Mouse (Mus musculus) right cerebral cortex, postnatal 4 days (tissue): Measurements from ENCODE around the gene Npr3.

Experiments
- DNase-seq: peaks from one replicate; pipeline ENCODE4 v3.0.0-alpha.2; 2022

Gene Npr3

GRCm38 (mm10) chr15:11906571-11907531, at the start of gene Npr3:
Gene Npr3 (minus strand): TSS chr15:11907287.
- peak; percentile 42 for DNase-seq

DNA sequence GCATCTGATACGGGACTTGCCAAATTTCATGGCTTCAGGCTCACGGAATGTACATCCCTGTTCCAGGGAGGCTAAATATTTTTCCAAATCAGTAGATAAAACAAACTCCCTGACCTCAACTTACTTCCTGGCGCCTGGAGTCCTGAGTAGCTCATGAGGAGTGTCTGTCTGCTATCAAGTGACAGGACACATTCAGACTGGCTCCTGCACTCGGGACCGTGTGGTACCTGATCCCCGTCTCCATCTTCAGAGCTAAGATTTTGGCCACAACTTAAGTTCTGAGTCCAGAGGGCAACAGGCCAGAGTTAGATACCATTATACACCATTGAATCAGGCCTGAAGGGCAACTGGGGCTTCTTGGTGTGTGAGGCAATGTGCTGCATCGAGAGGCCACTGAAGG, 49.0 kb upstream of the Npr3 start:
- DNase-seq, result no peak

DNA sequence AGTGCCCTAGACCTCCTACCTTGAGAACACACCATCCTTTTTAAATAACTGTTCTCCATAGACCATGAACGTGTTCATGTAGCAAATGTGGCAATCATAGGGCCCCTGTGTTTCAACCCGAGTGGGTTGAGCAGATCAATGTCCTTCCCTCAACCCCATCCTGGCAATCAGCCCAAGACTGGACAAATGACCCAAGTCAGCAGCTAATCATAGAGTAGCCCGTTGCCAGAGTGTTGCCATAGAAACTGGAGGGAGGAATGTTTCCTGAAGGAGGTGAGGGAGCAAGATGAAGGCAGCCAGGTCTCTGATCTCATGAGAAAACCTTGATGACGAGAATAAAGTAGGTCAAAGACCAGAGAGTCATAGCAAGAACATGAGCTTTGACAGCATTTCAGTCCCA, 47.1 kb upstream of the Npr3 start:
- DNase-seq, result no peak

GRCm38 (mm10) chr15:11952159-11952558, 45.1 kb upstream of the Npr3 start:
- no peak for DNase-seq

DNA sequence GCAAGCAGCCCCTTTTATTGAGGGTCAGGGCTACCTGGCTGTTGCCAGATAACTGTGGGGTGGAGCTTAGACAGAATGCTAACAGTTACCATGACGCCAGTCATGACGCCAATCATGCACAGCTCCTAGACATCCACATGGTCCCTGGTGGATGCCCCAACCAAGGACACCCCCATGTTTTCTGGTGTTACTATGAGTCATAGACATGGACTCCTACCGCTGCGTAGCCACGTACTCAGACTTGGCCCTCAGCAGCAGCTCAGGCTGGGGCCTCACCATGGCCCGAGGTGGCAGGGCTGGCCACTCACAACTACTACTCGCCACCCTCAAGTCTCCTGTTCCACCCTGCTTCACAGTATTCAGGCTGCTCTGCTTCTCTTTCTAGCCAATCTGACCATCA, 44.1 kb upstream of the Npr3 start:
- DNase-seq, result no peak

DNA sequence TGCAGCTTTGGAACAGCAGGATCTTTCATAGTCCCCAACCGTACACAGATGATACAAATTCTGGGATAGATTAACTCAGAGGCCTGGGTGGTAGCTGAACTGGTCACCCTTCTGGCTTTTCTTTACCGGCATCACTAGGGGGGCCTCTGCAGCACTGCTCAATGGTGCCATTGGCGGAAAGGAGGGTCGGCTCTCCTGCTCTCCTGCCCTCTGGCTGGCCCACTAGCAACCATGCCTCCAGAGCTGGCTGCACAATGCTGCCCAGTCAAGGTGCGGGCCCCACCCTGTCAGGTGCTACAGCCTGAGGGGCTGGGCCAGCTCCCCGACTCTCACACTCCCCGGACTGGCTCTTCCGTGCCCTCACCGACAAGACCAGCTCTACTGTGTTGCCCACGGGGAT, 43.1 kb upstream of the Npr3 start:
- DNase-seq, result no peak

GRCm38 (mm10) chr15:11949490-11949889, 42.4 kb upstream of the Npr3 start:
- DNase-seq, result no peak

- DNase-seq, result no peak
These were observed 33.8 kb upstream of the Npr3 start for GRCm38 (mm10) chr15:11940855-11941254.

DNA sequence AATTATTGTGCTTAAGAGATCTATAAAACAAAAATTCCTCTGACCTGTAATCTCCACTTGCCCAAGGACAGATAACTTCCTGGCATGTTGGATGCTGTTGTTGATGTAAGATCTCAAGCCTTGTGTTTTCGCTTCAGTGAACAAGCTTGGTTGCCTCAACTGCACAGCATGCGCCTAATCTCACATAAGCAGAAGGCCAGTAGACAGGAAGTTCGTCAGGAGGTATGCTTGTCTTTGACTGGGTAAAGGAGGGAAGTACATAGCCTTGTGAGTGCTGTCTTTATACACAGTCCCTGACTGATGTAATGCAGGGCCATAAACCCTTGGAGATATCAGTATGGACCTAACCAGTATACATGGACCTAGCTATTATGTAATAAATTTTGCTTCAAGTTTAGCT, 20.7 kb upstream of the Npr3 start:
- no peak for DNase-seq

DNA sequence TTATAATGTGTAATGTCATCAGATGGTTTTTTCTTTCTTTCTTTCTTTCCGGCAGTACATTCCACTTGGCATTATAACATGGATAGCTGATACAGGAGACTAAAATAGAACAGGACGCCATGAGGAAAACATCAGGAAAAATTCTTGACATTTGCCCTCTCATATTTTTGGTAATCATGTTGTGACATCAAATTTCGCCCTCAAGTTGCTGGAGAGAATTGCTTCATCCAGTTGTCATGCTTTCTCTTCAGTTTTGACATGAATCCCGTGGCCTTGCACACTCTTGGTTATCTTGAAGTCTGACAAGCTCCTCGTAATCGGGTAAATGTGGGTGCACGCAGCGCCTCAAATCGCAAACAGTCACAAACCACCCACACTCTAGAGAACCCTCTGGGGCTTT, 7.0 kb upstream of the Npr3 start:
- no peak for DNase-seq

- DNase-seq, result no peak
These were observed 2.8 kb upstream of the Npr3 start for GRCm38 (mm10) chr15:11909875-11910274.

DNA sequence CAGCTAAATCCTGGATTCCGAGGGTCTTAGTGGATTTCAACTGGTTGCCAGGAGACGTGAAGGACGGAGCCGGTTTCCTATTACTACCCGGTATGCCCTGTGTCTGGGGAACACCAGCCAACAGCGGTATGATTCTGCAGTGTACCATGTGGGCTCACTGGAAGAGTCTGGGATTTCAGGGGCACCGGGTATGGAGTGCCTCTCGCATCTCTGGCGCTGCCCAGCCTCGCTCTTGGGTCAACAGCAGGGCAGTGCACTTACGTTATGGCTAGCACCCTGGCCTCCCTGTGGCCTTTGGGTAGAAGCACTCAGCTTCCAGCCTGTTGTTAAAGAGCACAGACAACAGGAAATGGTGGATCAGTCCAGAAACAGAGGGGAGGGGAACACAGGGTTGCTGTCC, 1.1 kb upstream of the Npr3 start:
- DNase-seq, result no peak

DNA sequence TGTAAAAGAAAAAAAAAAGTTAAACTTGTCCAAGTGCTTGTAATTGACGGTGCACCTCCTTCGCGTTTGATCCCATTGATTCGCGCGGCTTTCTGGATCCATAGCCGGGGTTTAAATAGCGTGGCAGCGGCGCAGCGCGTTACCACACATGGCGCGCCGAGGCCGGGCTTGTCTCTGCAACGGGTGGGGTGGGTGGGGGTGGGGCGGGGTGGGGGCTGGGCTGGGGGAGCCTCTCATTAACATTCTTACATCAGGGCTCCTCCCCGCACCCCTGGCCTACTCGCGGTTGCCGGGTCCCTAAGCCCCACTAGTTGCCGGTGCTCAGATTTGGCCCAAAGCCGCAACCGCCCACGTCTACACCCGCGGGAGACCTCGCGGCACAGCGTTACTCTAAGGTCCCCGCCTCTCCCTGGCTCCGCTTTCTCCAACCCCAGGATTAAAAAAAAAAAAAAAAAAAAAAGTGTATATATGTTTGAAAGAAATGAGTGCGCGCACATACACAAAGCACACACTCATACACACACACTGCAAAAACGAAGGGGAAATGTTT, 991 bp downstream of the Npr3 start:
- DNase-seq, result peak; percentile 37

DNA sequence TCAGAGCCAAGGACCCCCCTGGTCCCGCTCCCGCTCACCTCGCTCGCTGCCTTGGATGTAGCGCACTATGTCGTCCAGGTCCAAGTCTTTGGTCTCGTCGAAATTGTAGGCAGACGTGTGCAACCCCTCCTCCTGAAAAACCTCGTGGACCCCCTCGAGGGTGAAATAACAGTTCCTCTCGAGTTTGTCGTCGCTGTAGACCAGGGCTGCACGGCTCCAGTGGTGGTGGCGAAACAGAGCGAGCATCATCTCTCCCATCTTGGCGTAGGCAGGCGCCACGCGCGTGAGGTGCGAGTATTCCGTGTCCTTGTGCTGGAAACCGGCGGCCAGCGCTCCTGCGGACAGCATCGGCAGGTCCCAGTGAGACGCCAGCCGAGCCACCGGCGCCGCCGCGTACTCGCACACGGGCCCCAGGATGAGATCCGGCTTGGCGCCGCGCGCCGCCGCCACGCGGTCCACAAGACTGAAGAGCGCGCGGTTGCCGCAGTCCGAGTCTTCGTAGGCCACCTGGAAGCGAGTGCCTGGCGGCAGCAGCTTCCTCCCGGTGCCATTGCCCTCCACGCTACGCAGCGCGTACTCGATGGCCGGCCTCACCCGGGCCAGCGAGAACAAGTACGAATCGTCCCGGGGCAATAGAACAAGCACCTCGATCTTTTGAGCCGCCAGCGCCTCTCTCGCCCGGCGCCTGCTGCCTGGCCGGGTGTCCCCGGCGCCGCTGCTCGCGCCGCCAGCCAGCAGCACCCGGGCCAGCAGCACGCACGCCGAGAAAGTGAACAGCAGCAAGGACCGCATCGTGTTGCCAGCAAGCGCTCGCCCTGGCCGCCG, 2.0 kb downstream of the Npr3 start:
- peak; percentile 44 for DNase-seq

DNA sequence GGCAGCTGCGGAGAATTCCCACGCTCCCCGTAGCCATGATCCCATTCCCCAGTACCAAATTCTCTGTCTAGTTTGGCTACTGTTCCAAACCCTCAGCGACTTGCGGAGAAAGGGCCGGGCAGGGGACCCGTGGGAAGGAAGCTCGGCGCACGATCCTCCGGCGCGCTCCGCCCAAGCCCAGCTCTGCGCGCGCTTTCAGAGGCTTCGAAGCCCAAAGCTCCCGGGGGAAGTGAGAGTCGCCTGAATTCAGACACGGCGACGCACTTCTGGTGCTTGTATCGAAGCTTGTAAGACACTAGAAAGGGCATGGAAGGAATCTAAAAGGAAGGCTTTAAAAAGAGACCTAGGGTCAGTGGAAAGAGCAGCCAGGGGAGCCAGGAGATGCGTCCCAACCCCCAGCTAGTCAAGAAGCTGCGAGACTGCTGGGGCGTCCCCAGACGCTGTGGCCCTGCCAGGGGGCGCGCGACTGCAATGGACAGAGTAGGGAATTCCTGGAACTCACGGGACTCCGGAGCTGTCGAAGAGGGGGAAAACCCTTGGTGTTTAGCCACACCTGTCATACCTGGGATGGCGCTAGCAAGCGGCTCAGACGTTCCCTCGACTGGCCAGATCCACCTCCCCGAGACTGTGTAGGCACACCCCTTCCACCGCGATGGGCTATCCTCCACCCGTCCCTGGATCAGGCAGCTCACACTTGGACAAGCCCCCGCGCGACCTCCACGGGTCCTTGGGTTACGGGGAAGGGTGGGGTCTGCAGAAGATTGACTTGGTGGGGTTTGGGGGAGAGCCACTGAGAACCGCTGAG, 2.8 kb downstream of the Npr3 start:
- DNase-seq, result peak; percentile 43

GRCm38 (mm10) chr15:11903196-11904042, 3.7 kb downstream of the Npr3 start:
- DNase-seq, result peak; percentile 6

GRCm38 (mm10) chr15:11897617-11898016, 9.5 kb downstream of the Npr3 start:
- DNase-seq, result no peak

DNA sequence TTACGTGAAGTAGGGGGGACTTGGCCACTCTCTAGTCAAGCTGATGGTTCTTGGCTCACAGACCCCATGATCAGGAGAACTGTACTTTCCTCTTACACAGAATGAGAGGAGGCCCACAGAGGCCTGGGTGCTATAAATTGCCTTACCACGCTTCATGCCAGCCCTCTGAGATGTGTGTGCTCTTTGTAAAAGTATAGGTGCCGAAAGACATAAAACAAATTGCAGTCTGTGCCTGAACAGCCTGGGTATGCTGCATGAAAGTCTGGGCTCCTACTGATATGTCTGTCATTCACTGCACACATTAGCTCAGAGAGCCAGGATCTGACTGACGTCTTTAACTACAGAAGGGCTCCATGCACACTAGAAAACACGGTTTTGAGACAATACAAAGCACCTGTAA, 9.9 kb downstream of the Npr3 start:
- DNase-seq, result no peak

- no peak for DNase-seq
These were observed 13.1 kb downstream of the Npr3 start for GRCm38 (mm10) chr15:11893969-11894368.

GRCm38 (mm10) chr15:11891395-11891794, 15.7 kb downstream of the Npr3 start:
- DNase-seq, result no peak

DNA sequence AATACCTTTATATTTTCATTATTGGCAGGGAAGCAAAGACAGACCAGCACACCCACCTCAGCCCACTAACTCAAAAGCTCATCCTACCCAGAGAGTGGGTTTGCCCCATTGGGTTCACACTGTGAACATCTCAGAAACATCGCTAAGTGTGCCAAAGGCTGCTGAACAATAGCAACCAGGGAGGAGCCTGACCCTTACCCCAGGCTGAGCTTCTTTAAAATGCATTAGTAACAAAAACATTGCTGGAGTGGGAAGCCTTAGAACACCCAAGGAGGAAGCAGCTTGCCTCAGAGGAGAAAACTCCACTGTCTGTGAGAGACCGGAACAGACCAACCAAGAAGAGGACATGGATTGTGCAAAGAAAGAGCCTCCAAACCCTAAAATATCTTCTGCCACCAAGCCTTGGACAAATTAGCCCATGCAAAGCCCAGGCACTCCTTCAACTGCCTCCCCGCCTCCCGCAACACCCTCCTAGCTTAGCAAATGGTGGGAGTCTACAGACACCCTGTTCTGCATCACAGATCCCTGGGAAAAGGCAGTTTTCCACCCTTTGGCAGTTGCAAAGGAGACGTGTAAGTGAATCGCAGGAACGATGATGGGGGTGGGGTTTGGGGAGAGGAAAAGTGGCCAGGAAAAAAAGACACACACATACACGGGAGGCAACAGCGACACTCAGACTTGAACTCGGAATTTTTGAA, 24.4 kb downstream of the Npr3 start:
- DNase-seq, result no peak
